Mouse (Mus musculus): ENCODE data around the gene Adamts20.

Adamts20 gene

DNA sequence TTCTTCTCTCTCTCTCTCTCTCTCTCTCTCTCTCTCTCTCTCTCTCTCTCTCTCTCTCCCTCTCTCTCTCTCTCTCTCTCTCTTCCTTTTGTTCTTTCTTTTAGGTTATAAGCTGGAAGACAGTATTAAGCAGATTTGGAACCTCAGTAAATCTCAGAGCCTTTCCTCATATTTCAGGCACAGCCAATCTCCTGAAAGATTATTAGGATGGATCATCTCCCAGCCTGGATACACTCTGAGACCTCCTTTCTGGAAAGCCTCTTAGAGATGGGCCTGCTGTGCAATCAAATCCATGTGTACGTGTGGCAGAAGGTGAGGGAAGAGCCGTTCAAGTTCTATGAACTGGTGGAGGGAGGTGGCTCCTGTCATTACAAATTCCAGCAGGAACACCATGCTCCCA, 220.9 kb downstream of the Adamts20 start:
- DNase-seq: no peak

DNA sequence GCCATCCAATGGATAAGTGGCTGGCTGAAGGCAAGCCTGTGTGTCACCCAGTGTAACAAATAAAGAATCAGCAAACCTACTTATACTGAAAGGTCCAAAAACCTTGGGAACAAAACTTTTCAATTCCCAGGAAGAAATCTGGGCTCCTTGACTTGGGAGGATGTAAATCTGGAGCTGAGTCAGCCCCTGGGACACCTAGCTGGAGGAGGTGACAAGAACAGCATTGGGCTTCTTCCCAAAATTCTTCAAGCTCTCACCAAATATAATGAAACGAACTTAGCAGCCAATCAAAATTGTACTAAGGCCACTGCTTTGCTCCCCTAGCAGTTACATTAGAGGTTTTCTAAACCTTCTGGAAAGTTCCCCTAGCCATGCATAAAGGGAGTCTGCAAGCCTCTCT, 223.1 kb downstream of the Adamts20 start:
- no peak for DNase-seq

DNA sequence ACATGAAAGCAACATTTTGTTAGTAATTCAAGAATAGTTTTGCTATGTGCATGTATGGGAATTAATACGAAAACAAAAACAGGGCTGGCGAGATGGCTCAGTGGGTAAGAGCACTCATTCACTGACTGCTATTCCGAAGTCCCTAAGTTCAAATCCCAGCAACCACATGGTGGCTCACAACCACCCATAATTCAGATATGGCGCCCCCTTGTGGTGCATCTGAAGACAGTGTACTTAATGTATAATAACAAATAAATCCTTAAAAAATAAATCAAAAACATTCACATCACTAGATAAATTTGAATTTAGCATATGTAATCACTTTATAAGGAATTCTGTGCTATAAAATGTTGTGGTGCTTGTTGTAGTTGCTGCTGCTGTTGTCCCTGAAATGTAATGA, 225.6 kb downstream of the Adamts20 start:
- DNase-seq: no peak

DNA sequence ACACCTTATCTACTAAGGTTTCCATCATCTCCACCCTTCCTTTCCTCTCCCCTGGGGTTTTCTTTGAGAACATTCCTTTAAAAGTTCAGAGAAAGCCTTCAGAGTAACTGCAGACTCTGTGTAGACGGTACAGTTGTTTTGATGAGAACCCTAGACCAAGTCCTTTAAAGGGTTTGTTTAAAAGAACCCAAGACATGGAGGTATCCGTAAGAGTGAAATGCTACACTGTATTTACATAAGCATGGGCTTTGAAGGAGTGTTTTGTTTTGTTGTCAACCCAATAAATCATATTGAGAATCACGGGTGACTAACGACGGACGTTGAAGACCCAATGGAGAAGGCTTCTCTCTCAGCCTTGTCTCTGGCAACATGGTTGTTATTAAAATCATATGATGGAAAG, 226.1 kb downstream of the Adamts20 start:
- no peak for DNase-seq

- no peak for DNase-seq
Measured at GRCm38 (mm10) chr15:94238058-94238876, 227.0 kb downstream of the Adamts20 start.

DNA sequence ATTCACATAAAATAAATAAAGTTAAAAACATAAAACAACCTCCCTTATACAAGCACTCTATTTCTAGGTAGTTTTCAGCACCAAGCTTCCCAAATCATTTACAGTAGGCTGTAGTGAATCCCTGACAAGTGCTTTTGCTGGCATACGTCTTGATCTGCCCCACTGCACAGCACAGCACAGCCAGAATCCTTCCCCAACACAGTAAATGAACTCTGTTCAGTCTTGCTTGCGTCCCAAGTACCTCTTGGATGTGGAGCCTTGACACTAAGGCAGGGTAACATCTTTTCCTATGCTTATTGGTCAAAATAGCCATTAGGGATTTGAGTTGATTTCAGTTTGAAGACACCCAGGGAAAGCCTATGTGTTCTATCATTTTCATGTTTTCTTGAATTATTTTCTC, 228.5 kb downstream of the Adamts20 start:
- no peak for DNase-seq

DNA sequence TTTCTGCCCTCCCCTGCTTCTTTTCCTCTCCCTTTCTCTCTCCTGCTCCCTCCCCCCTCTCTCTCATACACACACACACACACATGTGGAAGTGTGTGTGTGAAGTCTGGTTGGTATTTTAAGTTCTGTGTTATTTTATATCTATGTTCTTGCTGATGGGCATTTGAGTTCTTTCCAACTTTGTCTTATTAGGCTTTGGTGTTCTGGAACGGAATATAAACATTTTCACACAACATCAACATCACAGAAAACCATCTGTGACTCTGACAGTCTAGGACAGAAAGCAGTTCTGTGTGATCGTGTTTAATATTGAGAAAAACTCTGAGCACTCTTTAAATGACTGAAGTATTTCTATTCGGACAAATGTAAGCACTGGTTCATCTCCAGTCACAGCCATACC, 229.1 kb downstream of the Adamts20 start:
- no peak for DNase-seq

DNA sequence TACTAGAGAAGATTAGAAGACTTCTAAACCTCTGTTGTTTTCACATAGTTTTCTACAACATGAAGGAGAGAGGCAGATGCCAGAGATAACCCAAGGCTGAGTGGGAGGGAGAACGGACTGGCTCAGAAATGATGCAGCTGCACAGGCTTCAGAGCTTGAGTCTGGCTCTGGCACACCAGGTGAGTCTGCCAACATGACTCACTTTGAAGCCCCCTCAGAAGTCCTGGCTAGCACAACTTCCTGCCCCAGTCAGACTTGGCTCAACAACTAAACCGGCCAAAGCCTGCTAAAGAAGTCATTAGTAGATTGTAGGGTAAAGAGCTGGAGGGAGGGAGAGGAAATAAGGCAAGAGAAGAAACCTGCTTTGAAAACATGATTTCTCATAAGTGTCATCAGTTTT, 230.0 kb downstream of the Adamts20 start:
- DNase-seq: no peak

DNA sequence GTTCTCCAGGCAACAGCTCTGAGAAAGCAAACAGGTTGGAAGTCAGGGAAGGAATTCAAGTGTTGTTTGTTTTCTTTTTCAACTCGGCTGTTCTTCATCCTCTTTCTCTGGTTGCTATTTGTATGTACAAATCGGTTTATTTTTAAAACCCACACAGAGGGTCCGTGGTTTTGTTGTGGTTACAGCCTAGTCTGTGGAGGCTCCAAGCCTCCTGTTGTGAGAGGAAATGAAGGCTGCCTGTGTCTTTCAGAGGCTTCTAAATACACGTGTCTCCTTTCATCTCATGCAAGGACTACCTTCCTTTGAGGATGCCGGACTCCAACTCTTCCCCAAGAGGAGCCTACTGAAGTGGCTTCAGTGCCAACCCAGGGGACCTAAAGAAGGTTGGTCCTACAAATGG, 234.0 kb downstream of the Adamts20 start:
- no peak for DNase-seq

DNA sequence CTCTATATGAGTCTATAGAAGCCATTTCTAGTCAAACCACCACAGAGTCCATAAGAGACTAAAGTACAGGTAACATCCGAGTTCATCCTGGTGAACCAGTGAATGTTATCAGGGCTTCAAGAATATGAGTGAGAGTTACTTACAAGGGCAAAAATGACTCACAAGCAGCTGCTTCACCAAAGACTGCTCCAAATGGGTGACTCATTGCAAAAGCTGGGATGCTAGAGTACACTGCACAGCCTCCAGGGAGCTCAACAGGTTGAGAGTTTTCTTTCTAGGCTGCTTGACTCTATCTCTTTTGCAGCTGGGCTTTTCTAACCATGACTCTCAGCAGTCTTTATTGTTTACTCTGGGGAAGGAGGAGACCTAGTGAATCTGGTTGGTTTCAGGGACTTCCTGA, 237.8 kb downstream of the Adamts20 start:
- no peak for DNase-seq

DNA sequence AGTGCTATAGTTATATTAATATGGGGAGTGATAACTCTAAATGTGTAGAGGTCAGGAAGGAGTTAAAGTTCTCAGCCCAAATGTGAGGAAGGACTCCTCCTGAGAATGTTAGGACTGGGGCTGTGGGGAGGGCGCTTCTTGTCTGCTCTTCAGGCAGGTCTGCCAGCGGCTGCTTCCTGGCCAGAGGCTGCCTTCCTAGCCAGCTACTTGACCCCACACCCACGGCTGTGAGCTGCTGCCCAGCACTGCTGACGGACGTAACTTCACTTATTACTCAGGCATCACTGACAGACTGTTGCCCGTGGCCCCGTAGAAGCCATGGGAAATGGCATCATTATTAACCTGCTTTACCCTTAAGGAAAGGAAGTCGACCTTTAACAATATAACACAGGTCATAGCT, 242.1 kb downstream of the Adamts20 start:
- no peak for DNase-seq

GRCm38 (mm10) chr15:94220686-94221085, 244.5 kb downstream of the Adamts20 start:
- no peak for DNase-seq

Measured in cerebellum, adult 8-10 months (tissue).